Mouse (Mus musculus): ENCODE measurements around the gene Hist1h2ak. TPM values are rescaled to one million over a fixed set of nuclear protein-coding genes. Genes with fewer than 3 reads are reported as not detected.
"Not testable (repeated sequence)": the region's sequence is repeated elsewhere in the genome, so short reads cannot be mapped to it uniquely, and the experiment has no call there.

Hist1h2ak gene
- total RNA-seq (2017), result 46.9 to 83.1 TPM (median 55.4 TPM) in 3 replicates

GRCm38 (mm10) chr13:21753524-21754285, at the start of gene Hist1h2ak, which contains the start of gene Hist1h2bn:
Gene Hist1h2ak (minus strand): TSS chr13:21753827.
Gene Hist1h2bn (plus strand): TSS chr13:21754123.
- ATAC-seq (replicated peaks; ENCODE audit: insufficient number of reproducible peaks, low FRiP score, low TSS enrichment, poor library complexity, severe bottlenecking), result peak; percentile 95

- ATAC-seq (replicated peaks; ENCODE audit: insufficient number of reproducible peaks, low FRiP score, low TSS enrichment, poor library complexity, severe bottlenecking), result peak; percentile 88
These were observed 49.4 kb upstream of the Hist1h2ak start for GRCm38 (mm10) chr13:21803058-21803457.

GRCm38 (mm10) chr13:21797163-21797562, 43.5 kb upstream of the Hist1h2ak start:
- ATAC-seq (replicated peaks; ENCODE audit: insufficient number of reproducible peaks, low FRiP score, low TSS enrichment, poor library complexity, severe bottlenecking), result peak; percentile 36; the same call in 1 of the 2 replicates

- no peak for ATAC-seq (replicated peaks; ENCODE audit: insufficient number of reproducible peaks, low FRiP score, low TSS enrichment, poor library complexity, severe bottlenecking)
These were observed 42.0 kb upstream of the Hist1h2ak start for GRCm38 (mm10) chr13:21795584-21795983.

- no peak for ATAC-seq (replicated peaks; ENCODE audit: insufficient number of reproducible peaks, low FRiP score, low TSS enrichment, poor library complexity, severe bottlenecking)
These were observed 37.1 kb upstream of the Hist1h2ak start for GRCm38 (mm10) chr13:21790601-21791283.

GRCm38 (mm10) chr13:21789925-21790324, 36.3 kb upstream of the Hist1h2ak start:
- no peak for ATAC-seq (replicated peaks; ENCODE audit: insufficient number of reproducible peaks, low FRiP score, low TSS enrichment, poor library complexity, severe bottlenecking)

- ATAC-seq (replicated peaks; ENCODE audit: insufficient number of reproducible peaks, low FRiP score, low TSS enrichment, poor library complexity, severe bottlenecking), result no peak
These were observed 34.4 kb upstream of the Hist1h2ak start for GRCm38 (mm10) chr13:21787760-21788593.

GRCm38 (mm10) chr13:21786899-21787629, 33.4 kb upstream of the Hist1h2ak start, which contains the start of the genes Hist1h2an and Hist1h2bp:
Gene Hist1h2an (minus strand): TSS chr13:21787218.
Gene Hist1h2bp (plus strand): TSS chr13:21787461.
- peak; percentile 96 for ATAC-seq (replicated peaks; ENCODE audit: insufficient number of reproducible peaks, low FRiP score, low TSS enrichment, poor library complexity, severe bottlenecking)

GRCm38 (mm10) chr13:21786189-21786898, 32.7 kb upstream of the Hist1h2ak start:
- no peak for ATAC-seq (replicated peaks; ENCODE audit: insufficient number of reproducible peaks, low FRiP score, low TSS enrichment, poor library complexity, severe bottlenecking)

- ATAC-seq (replicated peaks; ENCODE audit: insufficient number of reproducible peaks, low FRiP score, low TSS enrichment, poor library complexity, severe bottlenecking), result no peak
These were observed 30.7 kb upstream of the Hist1h2ak start for GRCm38 (mm10) chr13:21784311-21784710.

- ATAC-seq (replicated peaks; ENCODE audit: insufficient number of reproducible peaks, low FRiP score, low TSS enrichment, poor library complexity, severe bottlenecking), result no peak
These were observed 30.1 kb upstream of the Hist1h2ak start for GRCm38 (mm10) chr13:21783734-21784161.

- ATAC-seq (replicated peaks; ENCODE audit: insufficient number of reproducible peaks, low FRiP score, low TSS enrichment, poor library complexity, severe bottlenecking), result peak; percentile 67; the same call in 1 of the 2 replicates
These were observed 29.6 kb upstream of the Hist1h2ak start, which contains the start of gene Hist1h3i for GRCm38 (mm10) chr13:21783255-21783617. Gene Hist1h3i (minus strand): TSS chr13:21783370.

- not testable (repeated sequence) for ATAC-seq (replicated peaks; ENCODE audit: insufficient number of reproducible peaks, low FRiP score, low TSS enrichment, poor library complexity, severe bottlenecking)
These were observed 29.0 kb upstream of the Hist1h2ak start for GRCm38 (mm10) chr13:21782361-21783254.

GRCm38 (mm10) chr13:21781639-21782038, 28.0 kb upstream of the Hist1h2ak start:
- ATAC-seq (replicated peaks; ENCODE audit: insufficient number of reproducible peaks, low FRiP score, low TSS enrichment, poor library complexity, severe bottlenecking), result no peak

- no peak for ATAC-seq (replicated peaks; ENCODE audit: insufficient number of reproducible peaks, low FRiP score, low TSS enrichment, poor library complexity, severe bottlenecking)
These were observed 27.5 kb upstream of the Hist1h2ak start for GRCm38 (mm10) chr13:21781021-21781555.

Measured in monocyte, adult 5-6 weeks (primary cell).